Mouse (Mus musculus) testis, adult 2 months (tissue): ENCODE measurements at regions not wholly inside any gene's neighbourhood (a gene's known extent, or its start where the extent isn't known, plus 50 kb on each side); places are given as distances from the start of the nearest gene placed in this dataset.

Source experiments
- CTCF ChIP-seq: fragments of 200-500 bp; IDR thresholded peaks from 2 replicates; pipeline ENCODE4 v1.5.1; 2012; ENCODE audit warnings: low read depth, mild to moderate bottlenecking, inconsistent platforms, low read length, moderate library complexity; ENCODE audit not compliant: control insufficient read depth, insufficient read depth, insufficient replicate concordance
- POLR2A ChIP-seq: fragments of 200-500 bp; IDR thresholded peaks from 2 replicates; pipeline ENCODE4 v1.6.1; 2012; ENCODE audit warnings: low read depth, mild to moderate bottlenecking, inconsistent platforms, low read length, moderate library complexity; ENCODE audit not compliant: control insufficient read depth

DNA sequence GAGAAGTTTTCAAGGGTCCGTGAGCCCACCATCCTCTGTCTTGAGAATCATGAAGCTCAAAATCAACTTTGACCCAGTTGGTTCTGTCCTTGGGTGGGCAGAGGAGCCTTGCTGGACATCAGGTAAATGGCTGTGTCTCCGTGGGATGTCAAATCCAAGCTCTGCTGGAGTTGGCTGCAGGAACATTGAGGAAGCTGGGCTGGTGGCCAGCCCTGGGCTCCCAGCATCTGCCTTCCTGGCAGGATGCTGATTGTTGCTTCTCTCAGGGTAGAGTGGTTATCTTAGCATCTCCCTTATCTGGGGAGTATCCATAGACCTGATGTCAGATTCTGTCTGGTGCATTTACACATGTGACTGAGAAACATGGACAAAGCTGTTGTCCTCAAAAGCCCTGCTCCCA, 353.3 kb downstream of the Ajap1 start:
- no peak for TF ChIP-seq POLR2A
- TF ChIP-seq CTCF: no peak
